ENCODE assay signal across 20 mouse cellular contexts in genomic region chr13:38096207-38096606, GRCm38 (mm10). TPM values are rescaled to one million over a fixed set of nuclear protein-coding genes. Genes with fewer than 3 reads are reported as not detected.
DNase-seq lines count a peak whose midpoint lies in the region; ATAC-seq and TF ChIP-seq lines count a peak whose summit lies in the region.
"Had no signal": no experiment of that assay in that cellular context is flagged by ENCODE, and none has a peak within 500 bp of the region (broad histone marks: within the 10 kb centered on the region; RNA-seq: fewer than 3 reads in every experiment).

No protein-coding gene starts in this region.

- ATAC-seq in embryonic facial prominence, embryonic 15.5 days (ENCODE audit: insufficient number of reproducible peaks, low FRiP score, low TSS enrichment, low read depth) = no peak
- peak; percentile 10; the same call in 1 of the 2 replicates for ATAC-seq in stomach, embryonic 14.5 days (ENCODE audit: insufficient number of reproducible peaks, insufficient read depth, low FRiP score, low read depth)
- peak; percentile 55; the same call in 1 of the 2 replicates for ATAC-seq in stomach, postnatal 0 days (ENCODE audit: low FRiP score, low TSS enrichment)
- ATAC-seq: forebrain, embryonic 15.5 days; hindbrain, embryonic 16.5 days had no signal

- H3K9ac ChIP-seq in embryonic facial prominence, embryonic 15.5 days = no peak overlapping the region
- no peak overlapping the region for H3K9ac ChIP-seq in stomach, embryonic 14.5 days (replicated peaks; ENCODE audit: low read depth, low read length)
- no peak overlapping the region for H3K9ac ChIP-seq in stomach, postnatal 0 days (ENCODE audit: low read length)
- H3K9ac ChIP-seq: forebrain, embryonic 15.5 days; hindbrain, embryonic 13.5 days had no signal

- peak overlapping the region; percentile 39; the same call in 1 of the 2 replicates for H3K27ac ChIP-seq in embryonic facial prominence, embryonic 15.5 days (replicated peaks)
- H3K27ac ChIP-seq in embryonic facial prominence, embryonic 10.5 days (replicated peaks) = no peak overlapping the region
- H3K27ac ChIP-seq in stomach, embryonic 14.5 days (ENCODE audit: low read length) = peak overlapping the region; percentile 33; the same call in 1 of the 2 replicates
- H3K27ac ChIP-seq in stomach, postnatal 0 days (replicated peaks) = peak overlapping the region; percentile 73
- H3K27ac ChIP-seq: forebrain, embryonic 15.5 days; hindbrain, embryonic 10.5 days; hindbrain, embryonic 13.5 days had no signal

- H3K36me3 ChIP-seq in embryonic facial prominence, embryonic 15.5 days = no peaks in the 10 kb centered on the region
- H3K36me3 ChIP-seq in embryonic facial prominence, embryonic 10.5 days (replicated peaks) = no peaks in the 10 kb centered on the region
- H3K36me3 ChIP-seq in stomach, embryonic 14.5 days (ENCODE audit: control insufficient read depth, insufficient read depth, low read length) = no peaks in the 10 kb centered on the region
- no peaks in the 10 kb centered on the region for H3K36me3 ChIP-seq in stomach, postnatal 0 days (ENCODE audit: control insufficient read depth, insufficient read depth, low read length)
- H3K36me3 ChIP-seq: forebrain, embryonic 15.5 days; hindbrain, embryonic 10.5 days; hindbrain, embryonic 13.5 days had no signal

- H3K4me3 ChIP-seq in embryonic facial prominence, embryonic 15.5 days (replicated peaks) = no peak overlapping the region
- H3K4me3 ChIP-seq in embryonic facial prominence, embryonic 10.5 days = no peak overlapping the region
- no peak overlapping the region for H3K4me3 ChIP-seq in stomach, embryonic 14.5 days (ENCODE audit: low read depth, low read length)
- no peak overlapping the region for H3K4me3 ChIP-seq in stomach, postnatal 0 days (ENCODE audit: low read depth, low read length)
- H3K4me3 ChIP-seq: forebrain, embryonic 15.5 days; hindbrain, embryonic 10.5 days; hindbrain, embryonic 13.5 days had no signal

- no peak for TF ChIP-seq EP300 in stomach, postnatal 0 days (optimal IDR thresholded peaks at IDR 0.05)

- no peak overlapping the region for H3K4me2 ChIP-seq in embryonic facial prominence, embryonic 15.5 days (replicated peaks)
- H3K4me2 ChIP-seq in stomach, embryonic 14.5 days (replicated peaks; ENCODE audit: low read depth, low read length) = no peak overlapping the region
- H3K4me2 ChIP-seq in stomach, postnatal 0 days (replicated peaks; ENCODE audit: low read depth) = no peak overlapping the region
- H3K4me2 ChIP-seq: forebrain, embryonic 15.5 days; hindbrain, embryonic 13.5 days had no signal

- no peaks in the 10 kb centered on the region for H3K27me3 ChIP-seq in embryonic facial prominence, embryonic 15.5 days
- no peaks in the 10 kb centered on the region for H3K27me3 ChIP-seq in embryonic facial prominence, embryonic 10.5 days (replicated peaks; ENCODE audit: low read depth, poor library complexity, severe bottlenecking)
- no peaks in the 10 kb centered on the region for H3K27me3 ChIP-seq in stomach, embryonic 14.5 days (ENCODE audit: control insufficient read depth, insufficient read depth, low read length)
- H3K27me3 ChIP-seq in stomach, postnatal 0 days (ENCODE audit: control insufficient read depth, insufficient read depth, low read length) = no peaks in the 10 kb centered on the region
- H3K27me3 ChIP-seq: forebrain, embryonic 15.5 days; hindbrain, embryonic 13.5 days had no signal

- DNase-seq in embryonic facial prominence, embryonic 10.5 days (ENCODE audit: low spot score) = no peak
- DNase-seq in ZHBTc4 (ENCODE audit: low read depth, low spot score) = peak; percentile 10
- DNase-seq in stomach, postnatal 0 days (ENCODE audit: low spot score) = no peak
- no peak for DNase-seq in cerebellum, postnatal 14 days
- no peak for DNase-seq in urinary bladder, adult 2 months (ENCODE audit: low spot score)
- DNase-seq: adrenal gland, postnatal 10 days; cerebellum, adult 11 months; cerebellum, adult 2 months; cerebellum, adult 9-11 months; cerebellum, postnatal 36 days; embryo, embryonic 11 days; gastrocnemius, postnatal 25 days; heart, adult 18-20 months; heart, postnatal 36 days had no signal

- 0 out of 2 replicates have a peak, but pooled peaks cover 6% of the 10 kb centered on the region for H3K4me1 ChIP-seq in embryonic facial prominence, embryonic 15.5 days
- H3K4me1 ChIP-seq in embryonic facial prominence, embryonic 10.5 days = peaks cover 4% of the 10 kb centered on the region; the same call in 1 of the 2 replicates
- no peaks in the 10 kb centered on the region for H3K4me1 ChIP-seq in stomach, embryonic 14.5 days (ENCODE audit: control insufficient read depth, insufficient read depth, low read length)
- no peaks in the 10 kb centered on the region for H3K4me1 ChIP-seq in stomach, postnatal 0 days (replicated peaks; ENCODE audit: control insufficient read depth, insufficient read depth)
- H3K4me1 ChIP-seq: forebrain, embryonic 15.5 days; hindbrain, embryonic 10.5 days; hindbrain, embryonic 13.5 days had no signal

- TF ChIP-seq CTCF in stomach, postnatal 0 days (IDR thresholded peaks at IDR 0.05; ENCODE audit: low read depth) = no peak

- 46% methylated on average over 4 of the region's 4 CpGs for WGBS in embryonic facial prominence, embryonic 15.5 days
- WGBS in embryonic facial prominence, embryonic 10.5 days = 68% methylated on average over 4 of the region's 4 CpGs
- WGBS in stomach, embryonic 14.5 days = 58% methylated on average over 4 of the region's 4 CpGs
- WGBS in stomach, postnatal 0 days = 33% methylated on average over 4 of the region's 4 CpGs

- H3K9me3 ChIP-seq in embryonic facial prominence, embryonic 15.5 days (replicated peaks) = no peaks in the 10 kb centered on the region
- H3K9me3 ChIP-seq in embryonic facial prominence, embryonic 10.5 days = no peaks in the 10 kb centered on the region
- no peaks in the 10 kb centered on the region for H3K9me3 ChIP-seq in stomach, embryonic 14.5 days (ENCODE audit: control insufficient read depth, low read depth, low read length)
- H3K9me3 ChIP-seq in stomach, postnatal 0 days (ENCODE audit: control insufficient read depth, low read length) = no peaks in the 10 kb centered on the region
- H3K9me3 ChIP-seq: forebrain, embryonic 15.5 days; hindbrain, embryonic 10.5 days; hindbrain, embryonic 13.5 days had no signal

RNA-seq across cellular contexts. Expression of gene Dsp, which starts 54.9 kb away (rescaled TPM):
- polyA plus RNA-seq in embryonic facial prominence, embryonic 15.5 days (2015; fragmentation: Nextera tagmentation; extraction: Ambion mirVana) = 48.5 and 57.2 TPM in 2 replicates
- polyA plus RNA-seq in embryonic facial prominence, embryonic 10.5 days (2016; fragmentation: Nextera tagmentation; extraction: Ambion mirVana) = 3.6 and 3.8 TPM in 2 replicates
- 31.0 and 32.7 TPM in 2 replicates for polyA plus RNA-seq in stomach, embryonic 14.5 days (2014; fragmentation: Nextera tagmentation; extraction: Ambion mirVana)
- polyA plus RNA-seq in stomach, postnatal 0 days (2015; fragmentation: Nextera tagmentation; extraction: Ambion mirVana) = 36.1 and 36.5 TPM in 2 replicates
- 17.9 and 22.7 TPM in 2 replicates for polyA plus RNA-seq in urinary bladder, adult 2 months (2012; rRNA removed)

RNA-seq across cellular contexts. Expression of gene Cage1, which starts 59.3 kb away (rescaled TPM):
- polyA plus RNA-seq in embryonic facial prominence, embryonic 15.5 days (2015; fragmentation: Nextera tagmentation; extraction: Ambion mirVana) = 1.5 and 1.6 TPM in 2 replicates
- 0.65 and 1.1 TPM in 2 replicates for polyA plus RNA-seq in embryonic facial prominence, embryonic 10.5 days (2016; fragmentation: Nextera tagmentation; extraction: Ambion mirVana)
- 1.1 and 1.5 TPM in 2 replicates for polyA plus RNA-seq in stomach, embryonic 14.5 days (2014; fragmentation: Nextera tagmentation; extraction: Ambion mirVana)
- 0.86 and 1.2 TPM in 2 replicates for polyA plus RNA-seq in stomach, postnatal 0 days (2015; fragmentation: Nextera tagmentation; extraction: Ambion mirVana)
- 1.1 and 1.3 TPM in 2 replicates for polyA plus RNA-seq in urinary bladder, adult 2 months (2012; rRNA removed)

RNA-seq across cellular contexts. Expression of gene Riok1, which starts 59.4 kb away (rescaled TPM):
- 46.4 and 52.2 TPM in 2 replicates for polyA plus RNA-seq in embryonic facial prominence, embryonic 15.5 days (2015; fragmentation: Nextera tagmentation; extraction: Ambion mirVana)
- polyA plus RNA-seq in embryonic facial prominence, embryonic 10.5 days (2016; fragmentation: Nextera tagmentation; extraction: Ambion mirVana) = 58.4 and 61.8 TPM in 2 replicates
- 53.5 and 55.4 TPM in 2 replicates for polyA plus RNA-seq in stomach, embryonic 14.5 days (2014; fragmentation: Nextera tagmentation; extraction: Ambion mirVana)
- 22.9 and 24.3 TPM in 2 replicates for polyA plus RNA-seq in stomach, postnatal 0 days (2015; fragmentation: Nextera tagmentation; extraction: Ambion mirVana)
- 21.8 and 24.0 TPM in 2 replicates for polyA plus RNA-seq in urinary bladder, adult 2 months (2012; rRNA removed)
